Mouse (Mus musculus) left cerebral cortex, adult 11 months (tissue): ENCODE data around the gene Agap3.

ENCODE experiments used
- DNase-seq: peaks from one replicate; pipeline ENCODE4 v3.0.0; 2022; ENCODE audit warnings: low spot score

Agap3 gene

GRCm38 (mm10) chr5:24474723-24475261 is 22.8 kb downstream of the Agap3 start:
- no peak for DNase-seq

- no peak for DNase-seq
These were observed 23.7 kb downstream of the Agap3 start for GRCm38 (mm10) chr5:24475476-24476241.

DNA sequence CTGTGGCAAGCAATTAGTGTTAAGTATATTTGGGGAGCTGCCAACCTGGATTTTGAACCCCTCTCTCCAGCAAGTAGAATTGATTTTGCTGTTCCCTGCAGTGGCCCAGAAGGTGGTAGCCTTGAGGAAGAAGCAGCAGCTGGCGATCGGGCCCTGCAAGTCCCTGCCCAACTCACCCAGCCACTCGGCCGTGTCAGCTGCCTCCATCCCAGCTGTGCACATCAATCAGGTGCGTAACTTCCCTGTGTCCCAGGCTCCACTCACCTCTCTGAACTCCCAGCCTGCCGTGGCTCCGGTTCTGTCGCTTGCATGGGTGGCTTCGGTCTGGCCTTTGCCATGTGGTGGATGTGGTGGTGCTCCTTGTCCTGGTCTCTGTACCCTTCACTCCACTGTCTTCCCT is 25.9 kb downstream of the Agap3 start:
- no peak for DNase-seq

GRCm38 (mm10) chr5:24481647-24482046 is 29.7 kb downstream of the Agap3 start:
- DNase-seq: peak; percentile 61

- no peak for DNase-seq
These were observed 30.5 kb downstream of the Agap3 start for GRCm38 (mm10) chr5:24482247-24483079.

GRCm38 (mm10) chr5:24483326-24483725 is 31.3 kb downstream of the Agap3 start:
- DNase-seq: no peak

DNA sequence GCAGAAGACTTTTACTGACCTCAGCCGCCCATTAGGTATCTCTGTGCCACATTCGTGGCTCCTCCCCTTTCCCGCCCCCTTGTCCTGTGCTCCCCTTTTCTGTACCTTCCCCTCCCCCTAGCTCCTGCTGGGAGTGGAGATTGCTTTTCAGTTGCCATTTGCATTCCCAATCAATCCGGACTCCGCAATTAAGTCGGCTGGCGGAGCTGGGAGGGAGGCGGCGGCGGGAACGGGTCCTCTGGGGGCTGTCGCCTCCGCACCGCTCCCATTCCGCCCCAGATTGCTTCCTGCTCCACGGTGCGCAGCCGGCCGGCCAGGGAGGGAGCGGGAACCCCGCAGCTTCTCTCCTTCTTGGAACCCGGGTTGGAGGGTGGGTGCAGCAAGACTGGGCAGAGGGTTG is 33.0 kb downstream of the Agap3 start:
- no peak for DNase-seq

DNA sequence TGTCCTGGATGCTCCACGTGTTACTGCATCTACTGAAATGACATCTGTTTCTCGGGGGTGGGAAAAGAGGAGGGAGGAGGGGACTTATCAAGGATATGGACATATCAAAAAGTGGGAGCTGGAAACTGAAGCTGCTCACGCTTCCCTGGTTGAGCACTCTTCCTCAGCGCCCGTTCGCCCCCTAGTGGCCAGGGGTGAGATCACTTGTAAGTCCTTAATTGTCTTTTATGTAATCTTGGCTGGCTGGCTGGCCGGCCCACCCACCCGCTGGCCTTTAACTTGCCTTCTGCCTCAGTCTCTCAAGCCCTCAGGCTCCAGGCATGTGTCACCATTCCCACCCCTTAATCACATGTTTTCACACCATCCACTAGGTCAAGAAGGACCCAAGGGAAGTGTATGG is 34.1 kb downstream of the Agap3 start:
- DNase-seq: peak; percentile 80

DNA sequence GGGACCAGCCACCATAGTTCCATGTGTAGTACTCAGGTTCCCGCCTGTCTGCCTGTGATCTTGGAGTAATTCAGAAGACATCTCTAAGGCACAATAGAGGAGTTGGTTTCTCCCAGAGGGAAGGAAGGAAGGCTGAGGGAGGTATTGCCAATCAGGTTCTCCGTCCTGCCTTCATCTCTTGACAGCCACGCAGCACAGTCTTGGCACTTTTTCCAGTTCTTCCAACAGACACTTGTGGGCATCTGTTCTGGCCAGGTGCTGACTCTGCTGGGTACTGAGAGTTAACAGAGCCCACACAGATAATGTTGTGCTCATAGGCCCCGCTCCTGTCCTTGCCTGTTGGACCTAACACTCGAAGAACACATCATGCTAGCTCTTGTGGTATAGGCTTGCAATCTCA is 34.8 kb downstream of the Agap3 start:
- no peak for DNase-seq

DNA sequence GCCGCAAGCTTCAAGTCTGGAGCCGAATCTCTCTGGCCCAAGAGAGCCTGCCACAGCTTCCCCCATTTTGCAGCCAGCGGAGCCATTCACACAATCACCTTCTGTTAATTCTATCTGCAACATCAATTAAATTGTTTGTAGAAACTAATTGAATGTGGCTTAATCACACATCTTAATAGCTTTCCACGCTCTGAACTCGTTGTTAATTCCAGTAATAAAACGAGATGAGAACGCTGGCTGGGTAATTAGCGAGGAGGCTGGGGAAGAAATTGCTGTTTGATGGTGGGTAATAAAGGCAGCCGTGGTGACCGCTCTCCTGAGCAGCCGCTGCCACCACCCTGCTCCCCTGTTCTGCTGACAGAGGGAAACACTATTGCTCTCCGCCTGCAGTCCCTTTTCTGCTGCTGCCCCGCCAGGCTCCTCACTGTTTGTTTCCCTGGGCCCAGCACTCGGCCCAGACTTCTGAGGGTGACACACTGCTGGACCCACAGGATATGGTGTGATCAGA is 38.5 kb downstream of the Agap3 start:
- DNase-seq: no peak

- DNase-seq: no peak
These were observed 40.7 kb downstream of the Agap3 start for GRCm38 (mm10) chr5:24492546-24493285.

DNA sequence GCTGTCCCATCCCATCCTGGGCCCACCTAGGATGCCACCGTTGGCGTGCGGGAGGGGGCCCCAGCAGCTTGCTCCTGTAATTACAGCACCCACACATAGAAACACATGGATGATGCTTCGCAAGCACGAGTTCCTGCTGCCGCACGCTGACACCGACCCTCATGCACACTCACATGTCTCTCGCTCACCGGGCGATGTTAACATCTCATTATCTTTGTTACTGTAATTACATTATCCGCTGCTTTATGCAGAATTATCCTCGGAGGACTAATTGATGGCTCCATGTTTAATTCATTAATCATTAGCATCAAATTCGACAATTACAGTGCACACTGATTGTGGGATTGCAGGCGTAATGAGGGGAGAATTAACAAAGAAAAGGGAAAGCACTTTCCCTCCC is 43.0 kb downstream of the Agap3 start:
- DNase-seq: no peak

- DNase-seq: no peak
These were observed 44.8 kb downstream of the Agap3 start for GRCm38 (mm10) chr5:24496756-24497155.

DNA sequence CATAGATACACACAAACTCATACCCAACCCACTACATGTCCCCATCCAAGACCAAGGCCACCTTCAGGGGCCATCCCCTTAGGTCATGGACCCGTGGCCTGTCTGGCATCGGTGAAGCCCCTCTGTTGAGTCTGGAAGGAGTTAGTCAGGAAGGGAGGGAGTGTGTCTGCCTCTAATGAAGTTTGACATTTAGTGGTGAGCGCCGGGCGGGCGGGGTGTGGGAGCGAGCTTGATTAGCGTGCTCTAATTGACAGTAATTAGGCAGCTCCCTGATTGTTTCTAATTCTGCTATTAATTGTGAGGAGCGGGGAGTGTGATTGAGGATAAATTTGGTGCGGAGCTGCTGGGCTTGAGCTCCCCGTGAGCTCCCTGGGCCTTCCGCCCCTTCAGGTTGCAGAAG is 45.5 kb downstream of the Agap3 start:
- DNase-seq: no peak

DNA sequence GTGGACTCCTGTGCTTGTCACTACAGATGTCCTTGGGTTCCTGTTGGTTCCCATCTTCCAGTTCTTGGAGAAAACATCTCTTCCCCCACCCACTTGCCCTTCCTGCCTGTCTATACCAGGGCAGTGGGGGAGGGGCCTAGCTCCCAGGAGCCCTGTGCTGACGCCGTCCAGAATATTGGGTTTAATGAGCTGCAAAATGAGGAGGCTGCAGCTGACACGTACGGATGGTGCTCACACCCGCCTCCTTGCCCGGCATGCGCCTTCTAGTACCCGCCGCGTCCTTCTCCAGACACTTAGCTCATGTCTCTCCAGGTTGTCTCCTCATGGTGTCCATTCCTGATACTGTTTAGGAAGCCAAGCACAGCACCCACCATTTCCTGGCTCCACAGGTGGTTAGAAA is 47.1 kb downstream of the Agap3 start:
- no peak for DNase-seq

DNA sequence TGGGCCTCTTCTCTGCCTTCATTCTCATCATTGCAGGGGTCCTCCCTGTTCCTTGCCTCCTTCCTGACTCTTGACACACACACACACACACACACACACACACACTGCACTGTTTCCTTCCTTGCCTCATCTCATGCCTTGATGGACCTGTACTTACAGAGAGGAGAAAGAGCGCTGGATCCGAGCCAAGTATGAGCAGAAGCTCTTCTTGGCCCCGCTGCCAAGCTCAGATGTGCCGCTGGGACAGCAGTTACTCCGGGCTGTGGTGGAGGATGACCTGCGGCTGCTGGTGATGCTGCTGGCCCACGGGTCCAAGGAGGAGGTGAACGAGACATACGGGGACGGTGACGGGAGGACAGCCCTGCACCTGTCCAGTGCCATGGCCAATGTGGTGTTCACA is 48.9 kb downstream of the Agap3 start:
- DNase-seq: no peak

DNA sequence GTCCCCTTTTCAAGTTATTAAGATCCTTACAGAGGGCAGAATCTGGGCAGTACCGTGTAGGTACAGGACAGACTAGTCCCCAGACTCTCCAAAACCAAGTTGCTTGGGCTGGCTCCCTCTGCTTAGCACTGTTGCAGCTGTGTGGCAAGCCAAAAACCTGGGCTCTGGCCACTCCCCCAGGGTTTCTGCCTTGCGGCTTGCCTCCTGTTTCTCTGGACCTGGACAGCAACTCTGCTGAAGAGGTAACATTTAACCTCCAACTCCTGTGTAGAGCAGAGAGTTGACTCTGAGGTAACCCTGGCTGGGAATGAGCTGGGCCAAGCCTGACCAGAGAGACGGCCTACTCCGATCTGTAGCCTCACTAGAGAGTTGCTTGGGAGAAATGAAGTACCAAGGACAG is 50.8 kb downstream of the Agap3 start:
- DNase-seq: no peak

- DNase-seq: no peak
These were observed 53.5 kb downstream of the Agap3 start for GRCm38 (mm10) chr5:24505513-24505912.

DNA sequence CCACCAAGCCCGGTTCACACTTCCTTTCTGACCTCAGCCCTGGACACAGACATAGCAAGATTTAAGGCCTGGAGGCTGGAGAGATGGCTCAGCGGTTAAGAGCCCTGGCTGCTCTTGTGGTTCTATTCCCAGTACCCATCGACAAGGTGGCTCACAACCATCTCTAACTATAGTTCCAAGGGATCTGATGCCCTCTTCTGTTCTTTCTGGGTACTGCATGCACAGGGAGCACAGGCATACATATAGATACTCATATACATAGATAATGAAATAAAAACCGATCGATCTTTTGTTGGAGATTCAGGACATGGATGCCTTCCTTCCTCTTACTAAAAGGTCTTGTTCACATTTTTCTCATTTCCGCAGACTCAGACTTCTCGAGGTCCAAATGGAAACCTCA is 56.4 kb downstream of the Agap3 start:
- DNase-seq: no peak

- no peak for DNase-seq
These were observed 58.7 kb downstream of the Agap3 start for GRCm38 (mm10) chr5:24510635-24511034.

- DNase-seq: no peak
These were observed 60.3 kb downstream of the Agap3 start for GRCm38 (mm10) chr5:24512271-24512670.

DNA sequence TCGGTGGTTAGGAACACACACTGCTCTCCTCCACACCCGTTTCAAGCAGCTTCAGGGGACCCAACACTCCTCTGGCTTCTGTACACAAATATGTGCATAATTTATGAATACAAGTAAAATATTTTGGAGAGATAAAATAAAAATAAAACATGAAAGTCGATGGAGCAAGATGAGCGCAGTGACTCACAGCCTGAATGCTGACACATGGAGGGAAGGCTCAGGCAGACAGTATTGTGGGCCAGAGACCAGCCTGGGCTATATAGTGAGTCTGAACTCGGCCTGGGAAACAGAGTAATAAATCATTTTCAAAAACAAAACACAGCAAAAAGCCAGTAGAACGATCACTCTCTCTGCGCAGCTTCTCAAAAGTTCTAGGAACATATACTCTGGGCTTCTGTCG is 69.4 kb downstream of the Agap3 start:
- DNase-seq: no peak
